Mouse (Mus musculus) testis, adult 2 months (tissue): ENCODE results near the gene Ralgapa2.

ENCODE experiments used
- CTCF ChIP-seq: fragments of 200-500 bp; IDR thresholded peaks from 2 replicates; pipeline ENCODE4 v1.5.1; 2012; ENCODE audit warnings: low read depth, mild to moderate bottlenecking, inconsistent platforms, low read length, moderate library complexity; ENCODE audit not compliant: control insufficient read depth, insufficient read depth, insufficient replicate concordance
- POLR2A ChIP-seq: fragments of 200-500 bp; IDR thresholded peaks from 2 replicates; pipeline ENCODE4 v1.6.1; 2012; ENCODE audit warnings: low read depth, mild to moderate bottlenecking, inconsistent platforms, low read length, moderate library complexity; ENCODE audit not compliant: control insufficient read depth

DNA sequence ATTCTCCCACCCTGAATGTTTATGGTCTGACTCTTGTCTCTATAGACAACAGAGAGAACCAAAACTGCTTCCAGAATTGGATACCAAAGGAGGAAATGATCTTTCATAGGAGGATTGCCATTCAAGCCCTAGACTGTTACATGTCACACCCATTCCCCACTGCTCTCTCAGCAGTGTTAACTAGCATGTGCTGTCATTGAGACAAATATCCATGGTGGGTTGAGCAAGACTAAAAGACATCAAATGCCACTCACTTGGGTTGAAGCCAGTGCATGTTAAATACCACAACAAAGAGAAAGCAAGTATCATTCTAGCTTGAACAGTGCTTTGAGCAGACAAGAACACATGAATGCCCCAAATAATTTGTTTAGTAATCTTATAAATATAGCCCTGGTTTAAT is 249.2 kb downstream of the Ralgapa2 start:
- TF ChIP-seq CTCF (no peak), POLR2A (no peak)
